Mouse (Mus musculus) ovary, postnatal 10 days (tissue): ENCODE measurements around the gene Gm3138.
"Not testable (repeated sequence)": the region's sequence is repeated elsewhere in the genome, so short reads cannot be mapped to it uniquely, and the experiment has no call there.

Experiments used
- DNase-seq: peaks from one replicate; pipeline ENCODE4 v3.0.0; 2022; ENCODE audit warnings: low spot score

The Gm3138 gene

DNA sequence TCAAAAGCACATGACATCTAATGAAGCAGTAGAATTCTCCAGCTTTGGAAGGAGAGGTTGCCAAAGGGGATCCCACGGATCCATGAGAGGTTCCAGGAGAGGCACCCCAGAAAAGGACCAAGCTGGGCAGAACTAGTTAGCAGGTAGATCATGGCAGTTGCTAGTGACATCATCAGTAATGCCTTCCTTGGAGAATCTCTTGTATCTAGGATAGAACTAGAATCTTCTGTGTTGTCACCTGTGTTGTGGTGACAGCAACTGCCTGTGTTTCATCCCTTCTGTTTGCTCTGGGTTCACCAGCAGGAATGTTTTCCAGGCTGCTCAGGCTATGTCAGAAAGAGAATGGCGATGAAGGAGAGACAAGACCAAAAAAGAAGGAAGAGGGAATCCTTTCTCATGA lies at the start of gene Gm3138:
Gene Gm3138 (plus strand): TSS at position 301 of the 400 bp plus-strand sequence.
- not testable (repeated sequence) for DNase-seq

DNA sequence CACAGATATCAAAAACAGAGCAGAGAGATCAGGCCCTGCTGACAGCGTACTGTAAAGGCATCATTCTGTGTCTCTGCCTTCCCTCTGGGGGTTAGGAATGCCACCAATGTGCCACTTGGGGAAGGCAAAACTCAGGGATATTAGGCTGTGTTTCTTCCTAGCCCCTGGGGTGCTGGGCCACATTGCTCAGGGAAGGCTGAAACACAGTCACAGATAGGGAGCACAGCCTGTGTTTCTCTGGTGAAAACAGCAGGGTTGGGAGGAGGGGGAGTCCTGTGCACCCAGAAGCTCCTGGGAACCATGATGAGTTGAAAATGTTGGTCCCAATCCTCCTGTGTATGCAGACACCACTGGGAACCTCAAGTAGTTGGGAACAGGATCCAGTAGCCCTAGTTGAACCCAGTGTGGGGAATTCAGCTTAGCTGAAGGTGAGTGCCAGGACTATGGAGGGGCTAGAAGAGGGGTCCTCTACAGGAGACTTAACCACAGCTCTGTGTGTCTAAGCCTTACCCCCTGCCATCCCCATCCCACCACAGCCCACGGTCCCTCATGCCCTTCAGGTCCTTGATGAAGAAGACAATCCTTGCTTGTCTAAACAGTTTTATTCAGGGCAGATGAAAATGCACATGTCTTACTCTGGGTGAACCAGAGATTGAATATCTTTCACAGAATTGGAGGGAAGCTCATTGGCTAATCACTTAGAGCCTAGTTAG lies 20.0 kb downstream of the Gm3138 start:
- not testable (repeated sequence) for DNase-seq

DNA sequence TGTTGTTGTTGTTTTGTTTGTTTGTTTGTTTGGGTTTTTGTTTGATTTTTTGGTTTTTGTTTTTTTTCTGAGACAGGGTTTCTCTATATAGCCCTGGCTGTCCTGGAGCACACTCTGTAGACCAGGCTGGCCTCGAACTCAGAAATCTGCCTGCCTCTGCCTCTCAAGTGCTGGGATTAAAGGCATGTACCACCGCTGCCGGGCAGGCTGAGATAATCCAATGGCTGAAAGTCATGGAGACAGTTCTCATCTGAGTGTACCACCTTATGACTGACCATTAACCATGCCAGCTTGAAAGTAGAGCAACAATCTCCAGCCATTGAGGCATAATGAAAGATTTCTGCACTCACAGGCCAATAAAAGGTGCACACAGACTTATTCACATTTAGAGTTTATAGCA lies 30.4 kb downstream of the Gm3138 start:
- DNase-seq, result not testable (repeated sequence)
